Mouse (Mus musculus) G1E (cell line): ENCODE results near the gene Atf7. TPM values are rescaled to one million over a fixed set of nuclear protein-coding genes. Genes with fewer than 3 reads are reported as not detected.
A peak's percentile ranks its signal among the peaks of the same experiment; 100 is the strongest.

Experiments
- ATAC-seq: 2 replicates; pipeline ENCODE4 v1.8.0; 2016; ENCODE audit warnings: mild to moderate bottlenecking; ENCODE audit not compliant: insufficient number of reproducible peaks, poor library complexity, low FRiP score, severe bottlenecking; ENCODE audit errors: extremely low read depth
- DNase-seq: peaks from one replicate; pipeline ENCODE4 v3.0.0; 2012; ENCODE audit warnings: low spot score
- H3K27me3 ChIP-seq: 2 replicates; pipeline ENCODE4 v1.6.1; 2012; ENCODE audit warnings: mild to moderate bottlenecking, low read length, inconsistent platforms; ENCODE audit not compliant: insufficient read depth
- H3K36me3 ChIP-seq: replicated peaks from 2 replicates; pipeline ENCODE3; 2012; ENCODE audit warnings: mild to moderate bottlenecking, inconsistent platforms
- H3K4me1 ChIP-seq: 2 replicates; pipeline ENCODE4 v1.6.1; 2012; ENCODE audit warnings: low read depth, low read length, inconsistent platforms, mixed read lengths; ENCODE audit not compliant: insufficient read depth
- H3K4me3 ChIP-seq: 2 replicates; pipeline ENCODE4 v1.5.1; 2012; ENCODE audit warnings: low read depth, mild to moderate bottlenecking, inconsistent platforms, low read length, moderate library complexity, mixed read lengths
- H3K9me3 ChIP-seq: replicated peaks from 2 replicates; pipeline ENCODE4 v1.6.1; 2012; ENCODE audit warnings: inconsistent platforms
- CTCF ChIP-seq: IDR thresholded peaks from 2 replicates; pipeline ENCODE4 v1.5.1; 2012; ENCODE audit warnings: low read depth, low read length, inconsistent platforms, mixed read lengths
- GATA1 ChIP-seq: IDR thresholded peaks from 2 replicates; pipeline ENCODE4 v1.6.1; 2012; ENCODE audit warnings: borderline replicate concordance, low read length, inconsistent platforms, mixed read lengths
- GATA2 ChIP-seq: IDR thresholded peaks from 2 replicates; pipeline ENCODE4 v1.6.1; 2012; ENCODE audit warnings: low read depth, low read length, inconsistent platforms, borderline replicate concordance
- POLR2AphosphoS5 ChIP-seq: IDR thresholded peaks from 2 replicates; pipeline ENCODE4 v1.6.1; 2012; ENCODE audit warnings: low read depth, low read length, inconsistent platforms; ENCODE audit not compliant: insufficient replicate concordance
- TAL1 ChIP-seq: conservative IDR thresholded peaks from 2 replicates; pipeline ENCODE4 v1.6.1; 2012; ENCODE audit warnings: low read depth, low read length, inconsistent platforms, mixed read lengths
- polyA plus RNA-seq: library from polyadenylated mRNA; stranded (reverse); fragments of >175 nt; gene quantifications from 2 replicates; pipeline ENCODE4 v1.2.3, GENCODE M21; 2012
- total RNA-seq, 2 experiments: library from RNA; stranded (forward) in 1 of 2; stranded (reverse) in 1 of 2; fragments of 200-1000 nt in 1 of 2; fragments of >200 nt in 1 of 2; fragmentation: Nextera tagmentation in 1 of 2; gene quantifications; 2 replicates each; pipeline ENCODE4 v1.2.3; 2014 to 2017

Gene Atf7
- total and polyA plus RNA-seq, 3 experiments, result 13.6 to 200 (median 29.3) TPM

DNA sequence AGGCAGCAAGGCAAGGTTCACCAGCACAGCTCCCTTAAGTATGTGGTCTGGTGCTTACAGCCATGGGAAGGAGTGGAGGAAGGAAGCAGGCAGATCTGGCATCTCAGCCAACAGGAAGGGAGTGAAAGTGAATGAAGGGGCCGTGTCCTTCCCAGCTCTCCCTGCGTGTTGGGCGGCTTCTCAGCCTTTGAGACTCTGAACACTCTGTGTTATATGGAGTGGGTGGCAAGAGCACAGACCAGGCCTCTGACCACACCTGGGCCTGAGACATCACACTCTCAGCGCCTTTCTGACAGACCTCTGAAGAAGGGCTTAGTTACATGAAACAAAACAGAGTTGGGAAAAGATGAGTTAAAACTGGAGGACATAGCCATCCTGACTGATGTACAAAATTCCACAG is 94.7 kb downstream of the Atf7 start:
- Histone ChIP-seq H3K36me3 (peaks cover 94% of the 10 kb centered on the region), H3K4me1 (no peaks in the 10 kb centered on the region), H3K4me3 (no peak overlapping the region), H3K27me3 (no peaks in the 10 kb centered on the region), H3K9me3 (no peaks in the 10 kb centered on the region)
- TF ChIP-seq TAL1 (no peak), POLR2AphosphoS5 (no peak), GATA2 (no peak), CTCF (no peak), GATA1 (no peak)
- ATAC-seq (no peak), DNase-seq (no peak)

DNA sequence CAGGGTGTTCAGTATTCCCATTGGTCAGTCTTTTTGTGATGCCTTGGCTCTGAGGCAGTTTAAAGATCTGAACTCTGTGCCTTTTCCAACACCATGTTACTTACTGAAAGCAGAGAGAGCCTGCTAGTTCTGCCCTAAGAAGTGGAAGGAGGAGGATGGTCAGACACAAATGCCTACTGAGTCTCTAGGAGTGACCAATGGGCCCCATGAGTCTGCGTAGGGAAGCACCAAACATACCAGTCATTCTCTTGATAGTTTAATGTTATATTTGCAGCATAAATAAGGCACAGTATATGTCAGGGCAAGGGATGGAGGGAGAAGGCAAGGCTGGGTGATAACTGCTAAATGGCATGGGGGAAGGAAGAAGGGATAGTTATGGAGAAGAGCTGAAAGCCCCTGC is 96.9 kb downstream of the Atf7 start:
- TF ChIP-seq GATA2 (no peak), CTCF (no peak), POLR2AphosphoS5 (no peak), TAL1 (no peak), GATA1 (no peak)
- ATAC-seq, result no peak
- H3K36me3 ChIP-seq, result peaks cover 96% of the 10 kb centered on the region

DNA sequence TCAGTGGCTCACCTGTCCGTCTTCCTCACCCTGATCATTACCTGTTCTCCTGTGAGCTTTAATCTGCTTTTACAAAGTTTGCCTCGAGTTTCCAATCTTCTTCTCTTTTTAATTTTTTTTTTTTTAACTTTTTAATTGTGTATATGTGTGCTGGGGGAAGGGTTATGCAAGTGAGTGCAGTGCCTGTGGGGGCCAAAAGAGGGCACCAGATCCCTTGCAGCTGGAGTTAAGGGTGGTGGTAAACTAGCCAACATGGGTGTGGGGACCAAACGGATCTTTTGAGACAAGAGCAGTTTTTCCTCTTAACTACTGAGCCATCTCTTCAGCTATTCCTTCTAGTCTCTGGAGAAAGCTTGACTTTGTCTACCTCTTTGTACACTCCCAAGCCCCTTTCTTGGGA is 97.3 kb downstream of the Atf7 start:
- TF ChIP-seq POLR2AphosphoS5 (no peak), GATA2 (no peak), GATA1 (no peak), CTCF (no peak), TAL1 (no peak)
- DNase-seq (no peak), ATAC-seq (no peak)
- Histone ChIP-seq H3K4me3 (no peak overlapping the region), H3K36me3 (peaks cover 93% of the 10 kb centered on the region), H3K27me3 (no peaks in the 10 kb centered on the region), H3K4me1 (no peaks in the 10 kb centered on the region; the same call in 1 of the 2 replicates), H3K9me3 (no peaks in the 10 kb centered on the region)

More for the DNA sequence above, 96.9 kb downstream of the Atf7 start:
- no peaks in the 10 kb centered on the region for H3K9me3 ChIP-seq
- no peak for DNase-seq
- H3K27me3 ChIP-seq, result no peaks in the 10 kb centered on the region
- H3K4me1 ChIP-seq, result no peaks in the 10 kb centered on the region; the same call in 1 of the 2 replicates
- H3K4me3 ChIP-seq, result no peak overlapping the region

DNA sequence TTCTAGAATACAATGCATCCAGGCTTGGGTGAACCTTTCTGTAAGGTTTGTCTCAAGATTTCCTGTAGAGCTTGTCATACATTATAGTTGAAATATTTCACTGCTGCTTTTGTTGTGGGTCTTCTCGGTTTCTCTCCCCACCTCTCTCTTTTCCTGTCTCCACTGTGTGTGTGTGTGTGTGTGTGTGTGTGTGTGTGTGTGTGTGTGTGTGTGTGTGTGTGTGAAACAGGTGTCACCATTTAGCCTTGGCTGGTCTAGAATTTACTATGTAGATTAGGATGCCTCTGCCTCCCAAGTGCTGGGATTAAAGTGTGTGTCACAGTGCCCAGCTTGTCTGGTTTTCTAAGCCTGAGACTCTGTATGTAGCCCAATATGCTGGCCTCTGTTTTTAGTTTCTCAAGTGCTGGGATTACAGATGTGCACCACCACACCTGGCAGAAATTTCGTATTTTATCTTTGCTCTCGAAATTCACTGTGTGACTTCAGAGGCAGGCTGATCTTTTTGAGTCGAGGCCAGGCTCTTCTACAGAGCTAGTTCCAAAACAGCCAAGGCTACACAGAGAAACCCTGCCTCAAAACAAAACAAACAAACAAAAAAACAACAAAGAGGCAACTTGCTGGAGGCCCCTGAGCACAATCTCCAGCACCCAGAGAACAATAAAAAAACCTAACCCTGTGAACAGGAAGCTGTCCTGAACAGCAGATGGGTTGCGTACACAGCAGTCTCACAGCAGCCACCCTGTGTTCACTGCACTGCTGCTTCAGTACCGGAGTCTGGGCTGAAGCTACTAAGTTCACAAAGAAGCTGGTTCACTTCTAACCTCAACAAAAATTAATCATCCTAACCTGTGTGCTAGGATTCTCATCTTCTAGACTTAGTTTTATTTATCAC is 98.9 kb downstream of the Atf7 start:
- H3K27me3 ChIP-seq, result no peaks in the 10 kb centered on the region
- H3K4me3 ChIP-seq, result no peak overlapping the region
- peaks cover 93% of the 10 kb centered on the region for H3K36me3 ChIP-seq
- DNase-seq (no peak), ATAC-seq (no peak)
- H3K9me3 ChIP-seq, result no peaks in the 10 kb centered on the region
- peaks cover 3% of the 10 kb centered on the region; the same call in 1 of the 2 replicates for H3K4me1 ChIP-seq
- TF ChIP-seq TAL1 (no peak), POLR2AphosphoS5 (no peak), GATA2 (no peak), GATA1 (no peak), CTCF (no peak)

DNA sequence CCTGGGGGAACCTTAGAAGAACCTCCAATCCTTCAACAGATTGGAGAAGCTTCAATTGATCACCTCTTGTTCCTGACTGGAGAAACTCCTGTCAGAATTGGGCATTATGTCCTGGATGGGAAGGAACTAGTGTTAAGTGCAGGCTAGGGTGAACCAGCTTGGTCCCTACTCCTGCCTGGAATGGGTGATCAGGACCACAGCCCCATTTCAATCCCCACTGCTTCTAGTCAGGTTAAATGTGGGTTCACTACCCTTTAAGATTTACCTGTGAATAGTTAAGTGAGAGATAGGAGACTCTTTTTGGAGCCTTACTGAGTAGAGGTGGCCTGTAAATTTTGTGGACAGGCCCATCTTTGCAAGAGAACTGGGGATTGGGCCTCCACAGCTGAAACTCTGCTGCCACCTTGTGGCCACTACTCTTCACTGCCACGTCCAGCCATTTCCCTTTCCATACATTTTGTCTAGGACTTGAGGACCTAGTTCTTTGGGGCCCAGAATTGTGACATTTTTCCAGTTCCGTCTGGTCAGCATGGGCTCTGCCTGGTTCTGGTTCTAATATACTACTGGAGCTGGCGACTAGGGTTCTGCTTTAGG is 100.3 kb downstream of the Atf7 start, which contains the start of gene Npff:
TSS of gene Npff (minus strand) at position 51 of the 594 bp plus-strand sequence.
- Histone ChIP-seq H3K9me3 (no peaks in the 10 kb centered on the region), H3K4me1 (peaks cover 17% of the 10 kb centered on the region), H3K27me3 (no peaks in the 10 kb centered on the region), H3K4me3 (no peak within 1 kb of the TSS), H3K36me3 (peaks cover 94% of the 10 kb centered on the region)
- TF ChIP-seq GATA2 (no peak), TAL1 (no peak), CTCF (peak; percentile 88), POLR2AphosphoS5 (no peak), GATA1 (no peak)
- DNase-seq (peak; percentile 30), ATAC-seq (no peak)

DNA sequence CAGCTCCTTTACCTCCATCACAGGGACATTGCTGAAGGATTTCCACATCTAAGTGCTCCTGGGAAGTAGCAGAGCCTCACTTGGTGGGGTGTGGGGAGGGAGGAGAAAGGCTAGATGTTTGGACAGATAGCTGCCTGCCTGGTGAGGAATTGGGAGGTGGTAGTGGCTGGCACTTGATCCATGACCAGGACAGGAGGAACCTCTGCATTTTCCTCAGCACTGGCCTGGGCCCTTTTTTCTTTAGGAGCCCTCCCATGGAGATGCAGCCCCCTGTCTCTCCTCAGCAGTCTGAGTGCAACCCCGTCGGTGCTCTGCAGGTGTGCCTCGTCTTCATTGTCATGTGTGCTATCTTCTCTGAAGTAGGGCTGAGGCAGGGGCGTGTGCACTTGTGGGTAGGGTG is 103.8 kb downstream of the Atf7 start:
- Histone ChIP-seq H3K27me3 (peaks cover under 1% of the 10 kb centered on the region; the same call in 1 of the 2 replicates), H3K9me3 (no peaks in the 10 kb centered on the region), H3K4me3 (no peak overlapping the region), H3K36me3 (peaks cover 66% of the 10 kb centered on the region), H3K4me1 (peaks cover 43% of the 10 kb centered on the region)
- DNase-seq, result no peak
- ATAC-seq, result no peak
- TF ChIP-seq GATA2 (no peak), TAL1 (no peak), POLR2AphosphoS5 (no peak), GATA1 (no peak)
